9 mouse cellular contexts compared by ENCODE assay signal in genomic region chr19:57417800-57418580, GRCm38 (mm10). TPM values are rescaled to one million over a fixed set of nuclear protein-coding genes. Genes with fewer than 3 reads are reported as not detected.
DNase-seq lines count a peak whose midpoint lies in the region; ATAC-seq and TF ChIP-seq lines count a peak whose summit lies in the region.
"Had no signal": no experiment of that assay in that cellular context is flagged by ENCODE, and none has a peak within 500 bp of the region (broad histone marks: within the 10 kb centered on the region; RNA-seq: fewer than 3 reads in every experiment).

No protein-coding gene starts in this region.

- no peaks in the 10 kb centered on the region for H3K36me3 ChIP-seq in stomach, embryonic 14.5 days (ENCODE audit: control insufficient read depth, insufficient read depth, low read length)
- no peaks in the 10 kb centered on the region for H3K36me3 ChIP-seq in stomach, postnatal 0 days (ENCODE audit: control insufficient read depth, insufficient read depth, low read length)
- no peaks in the 10 kb centered on the region for H3K36me3 ChIP-seq in forebrain, postnatal 0 days (ENCODE audit: insufficient read depth)
- no peaks in the 10 kb centered on the region for H3K36me3 ChIP-seq in liver, embryonic 11.5 days (ENCODE audit: control insufficient read depth, insufficient read depth, low read length)

- H3K27ac ChIP-seq in stomach, embryonic 14.5 days (ENCODE audit: low read length), result no peak overlapping the region
- H3K27ac ChIP-seq in stomach, postnatal 0 days (replicated peaks), result no peak overlapping the region
- no peak overlapping the region for H3K27ac ChIP-seq in forebrain, postnatal 0 days (ENCODE audit: low read depth, low read length)
- no peak overlapping the region for H3K27ac ChIP-seq in liver, embryonic 11.5 days (ENCODE audit: low read depth, low read length)

- ATAC-seq in stomach, embryonic 14.5 days (ENCODE audit: insufficient number of reproducible peaks, insufficient read depth, low FRiP score, low read depth), result no peak
- no peak for ATAC-seq in stomach, postnatal 0 days (ENCODE audit: low FRiP score, low TSS enrichment)
- ATAC-seq in forebrain, postnatal 0 days, result no peak
- peak; percentile 70 for ATAC-seq in liver, embryonic 11.5 days (replicated peaks; ENCODE audit: low FRiP score)
- ATAC-seq: activated CD4-positive, CD25-positive, alpha-beta regulatory T cell, adult 4 months had no signal

- peak overlapping the region; percentile 34 for H3K4me2 ChIP-seq in stomach, embryonic 14.5 days (replicated peaks; ENCODE audit: low read depth, low read length)
- H3K4me2 ChIP-seq in stomach, postnatal 0 days (replicated peaks; ENCODE audit: low read depth), result no peak overlapping the region
- H3K4me2 ChIP-seq in forebrain, postnatal 0 days (ENCODE audit: low read depth), result peak overlapping the region; percentile 13; the same call in 1 of the 2 replicates
- H3K4me2 ChIP-seq in liver, embryonic 11.5 days, result peak overlapping the region; percentile 62

- H3K9ac ChIP-seq in stomach, embryonic 14.5 days (replicated peaks; ENCODE audit: low read depth, low read length), result no peak overlapping the region
- H3K9ac ChIP-seq in stomach, postnatal 0 days (ENCODE audit: low read length), result no peak overlapping the region
- no peak overlapping the region for H3K9ac ChIP-seq in forebrain, postnatal 0 days
- H3K9ac ChIP-seq in liver, embryonic 11.5 days (ENCODE audit: low read depth, low read length), result no peak overlapping the region

- no peak for DNase-seq in stomach, postnatal 0 days (ENCODE audit: low spot score)
- no peak for DNase-seq in forebrain, postnatal 0 days
- peak; percentile 52 for DNase-seq in liver, embryonic 11.5 days (ENCODE audit: low spot score)
- DNase-seq in testis, postnatal 14 days (ENCODE audit: low spot score), result peak; percentile 38
- DNase-seq in cerebellum, postnatal 36 days, result no peak
- no peak for DNase-seq in urinary bladder, adult 2 months (ENCODE audit: low spot score)
- DNase-seq in layer of hippocampus, adult 9-10 months (ENCODE audit: low spot score), result no peak

- no peaks in the 10 kb centered on the region for H3K27me3 ChIP-seq in stomach, embryonic 14.5 days (ENCODE audit: control insufficient read depth, insufficient read depth, low read length)
- H3K27me3 ChIP-seq in stomach, postnatal 0 days (ENCODE audit: control insufficient read depth, insufficient read depth, low read length), result no peaks in the 10 kb centered on the region
- no peaks in the 10 kb centered on the region for H3K27me3 ChIP-seq in forebrain, postnatal 0 days (ENCODE audit: insufficient read depth, low read length)
- no peaks in the 10 kb centered on the region for H3K27me3 ChIP-seq in liver, embryonic 11.5 days (replicated peaks; ENCODE audit: control insufficient read depth, insufficient read depth, low read length)

- WGBS in stomach, embryonic 14.5 days, result 20% methylated on average over 17 of the region's 17 CpGs
- WGBS in stomach, postnatal 0 days, result 27% methylated on average over 17 of the region's 17 CpGs
- WGBS in forebrain, postnatal 0 days, result 31% methylated on average over 17 of the region's 17 CpGs
- 21% methylated on average over 17 of the region's 17 CpGs for WGBS in liver, embryonic 11.5 days

- TF ChIP-seq CTCF in stomach, postnatal 0 days (IDR thresholded peaks at IDR 0.05; ENCODE audit: low read depth), result no peak
- TF ChIP-seq CTCF in forebrain, postnatal 0 days (IDR thresholded peaks at IDR 0.05; ENCODE audit: low read depth), result no peak; the same call in 1 of the 2 replicates

- peak overlapping the region; percentile 7; the same call in 1 of the 2 replicates for H3K4me3 ChIP-seq in stomach, embryonic 14.5 days (ENCODE audit: low read depth, low read length)
- no peak overlapping the region for H3K4me3 ChIP-seq in stomach, postnatal 0 days (ENCODE audit: low read depth, low read length)
- no peak overlapping the region for H3K4me3 ChIP-seq in forebrain, postnatal 0 days (ENCODE audit: low read depth, low read length)
- H3K4me3 ChIP-seq in liver, embryonic 11.5 days (ENCODE audit: low read depth, low read length), result peak overlapping the region; percentile 16; the same call in 1 of the 2 replicates

- H3K4me1 ChIP-seq in stomach, embryonic 14.5 days (ENCODE audit: control insufficient read depth, insufficient read depth, low read length), result peaks cover 4% of the 10 kb centered on the region; the same call in 1 of the 2 replicates
- no peaks in the 10 kb centered on the region for H3K4me1 ChIP-seq in stomach, postnatal 0 days (replicated peaks; ENCODE audit: control insufficient read depth, insufficient read depth)
- no peaks in the 10 kb centered on the region for H3K4me1 ChIP-seq in forebrain, postnatal 0 days (ENCODE audit: insufficient read depth)
- peaks cover 7% of the 10 kb centered on the region for H3K4me1 ChIP-seq in liver, embryonic 11.5 days (replicated peaks; ENCODE audit: control insufficient read depth, insufficient read depth, low read length)

- TF ChIP-seq EP300 in stomach, postnatal 0 days (optimal IDR thresholded peaks at IDR 0.05), result no peak

- H3K9me3 ChIP-seq in stomach, embryonic 14.5 days (ENCODE audit: control insufficient read depth, low read depth, low read length), result no peaks in the 10 kb centered on the region
- no peaks in the 10 kb centered on the region for H3K9me3 ChIP-seq in stomach, postnatal 0 days (ENCODE audit: control insufficient read depth, low read length)
- H3K9me3 ChIP-seq in forebrain, postnatal 0 days (ENCODE audit: low read length), result no peaks in the 10 kb centered on the region
- H3K9me3 ChIP-seq in liver, embryonic 11.5 days (ENCODE audit: control insufficient read depth, low read length), result no peaks in the 10 kb centered on the region

RNA-seq across cellular contexts. Expression of gene Trub1, which starts 34.7 kb away (rescaled TPM):
- 25.9 and 31.0 TPM in 2 replicates for polyA plus RNA-seq in stomach, embryonic 14.5 days (2014; fragmentation: Nextera tagmentation; extraction: Ambion mirVana)
- polyA plus RNA-seq in stomach, postnatal 0 days (2015; fragmentation: Nextera tagmentation; extraction: Ambion mirVana), result 12.1 and 15.1 TPM in 2 replicates
- 26.1 and 27.7 TPM in 2 replicates for total RNA-seq in forebrain, postnatal 0 days (2014; rRNA removed)
- polyA plus RNA-seq in forebrain, postnatal 0 days (2015; fragmentation: Nextera tagmentation; extraction: Ambion mirVana), result 17.2 and 21.5 TPM in 2 replicates
- polyA plus RNA-seq in liver, embryonic 11.5 days (2014; fragmentation: Nextera tagmentation; extraction: Ambion mirVana), result 27.5 and 28.9 TPM in 2 replicates
- polyA plus RNA-seq in urinary bladder, adult 2 months (2012; rRNA removed), result 14.1 and 16.6 TPM in 2 replicates

RNA-seq across cellular contexts. Expression of gene Fam160b1, which starts 57.5 kb away (rescaled TPM):
- polyA plus RNA-seq in stomach, embryonic 14.5 days (2014; fragmentation: Nextera tagmentation; extraction: Ambion mirVana), result 16.6 and 20.4 TPM in 2 replicates
- polyA plus RNA-seq in stomach, postnatal 0 days (2015; fragmentation: Nextera tagmentation; extraction: Ambion mirVana), result 7.6 and 8.3 TPM in 2 replicates
- 19.7 and 23.0 TPM in 2 replicates for total RNA-seq in forebrain, postnatal 0 days (2014; rRNA removed)
- 9.0 and 10.8 TPM in 2 replicates for polyA plus RNA-seq in forebrain, postnatal 0 days (2015; fragmentation: Nextera tagmentation; extraction: Ambion mirVana)
- polyA plus RNA-seq in liver, embryonic 11.5 days (2014; fragmentation: Nextera tagmentation; extraction: Ambion mirVana), result 11.9 and 12.6 TPM in 2 replicates
- polyA plus RNA-seq in urinary bladder, adult 2 months (2012; rRNA removed), result 13.9 and 17.3 TPM in 2 replicates

Comparison
In these comparisons a context has a peak if more than half of its experiments do, and no peak if none do; other contexts are left out.
1. H3K4me3 ChIP-seq: peak in stomach, embryonic 14.5 days (single experiment) and liver, embryonic 11.5 days (single experiment); none in stomach, postnatal 0 days (single experiment) and forebrain, postnatal 0 days (single experiment).
2. DNase-seq: peak in liver, embryonic 11.5 days (single experiment) and testis, postnatal 14 days (single experiment); none in stomach, postnatal 0 days (single experiment), forebrain, postnatal 0 days (single experiment), cerebellum, postnatal 36 days (0 of 2), urinary bladder, adult 2 months (single experiment) and layer of hippocampus, adult 9-10 months (single experiment).